Mouse (Mus musculus): ENCODE measurements around the gene Rbbp7. TPM values are rescaled to one million over a fixed set of nuclear protein-coding genes. Genes with fewer than 3 reads are reported as not detected.

Rbbp7 gene
- polyA plus RNA-seq (2014; fragmentation: Illumina TruSeq; extraction: RNeasy Lipid Tissue Mini Kit (QIAGEN cat#74804); ENCODE audit: low read depth, low replicate concordance), result 153 TPM

DNA sequence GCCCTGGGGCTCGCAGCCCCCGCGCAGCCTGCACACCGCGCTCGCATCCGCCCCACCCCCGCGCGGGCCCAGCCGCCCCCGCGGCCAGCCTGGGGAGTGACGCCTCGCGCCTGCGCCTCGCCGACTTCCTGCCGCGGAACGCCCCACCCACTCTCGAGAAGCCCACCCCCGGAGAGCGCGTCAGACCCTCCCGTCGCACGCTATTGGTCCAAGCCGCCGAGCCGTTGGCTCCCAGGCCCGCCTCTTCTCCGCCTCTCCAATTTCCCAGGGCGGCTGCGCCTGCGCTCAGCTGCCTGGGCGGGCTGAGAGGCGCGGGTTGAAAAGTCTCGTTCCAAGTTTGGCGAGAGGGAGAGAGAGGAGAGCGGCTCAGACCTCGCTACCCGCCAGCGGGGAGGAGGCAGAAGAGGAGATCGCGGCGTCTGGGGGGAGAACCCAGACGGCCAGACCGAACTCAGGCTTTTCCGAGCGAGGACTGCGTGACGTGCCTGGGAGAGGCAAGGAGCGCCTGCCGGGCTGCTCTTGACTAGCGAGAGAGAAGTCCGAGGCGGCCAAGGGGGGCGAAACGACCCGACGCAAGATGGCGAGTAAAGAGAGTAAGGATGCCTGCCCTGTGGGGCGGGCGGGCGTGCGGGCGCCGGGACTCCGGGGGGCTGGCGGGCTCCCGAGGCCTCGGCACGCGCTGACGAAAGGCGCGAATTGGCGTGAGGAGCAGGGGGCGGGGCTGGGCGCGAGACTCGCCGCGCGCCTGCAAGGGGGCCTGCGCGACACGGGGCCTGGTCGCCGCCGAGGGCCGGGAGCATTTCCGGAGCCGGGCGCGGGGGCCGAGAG lies at the start of gene Rbbp7:
TSS of gene Rbbp7 (plus strand) at position 288 of the 828 bp plus-strand sequence.

Other genes starting within 250 kb of the Rbbp7 start
- 0.73 TPM for gene Reps2, start 116.8 kb upstream of the Rbbp7 start, polyA plus RNA-seq (2014; fragmentation: Illumina TruSeq; extraction: RNeasy Lipid Tissue Mini Kit (QIAGEN cat#74804); ENCODE audit: low read depth, low replicate concordance)
- gene Txlng, start 69.1 kb downstream of the Rbbp7 start, polyA plus RNA-seq (2014; fragmentation: Illumina TruSeq; extraction: RNeasy Lipid Tissue Mini Kit (QIAGEN cat#74804); ENCODE audit: low read depth, low replicate concordance), result 9.5 TPM
- 37.1 TPM for gene Syap1, start 128.0 kb downstream of the Rbbp7 start, polyA plus RNA-seq (2014; fragmentation: Illumina TruSeq; extraction: RNeasy Lipid Tissue Mini Kit (QIAGEN cat#74804); ENCODE audit: low read depth, low replicate concordance)
- gene Ctps2, start 140.8 kb downstream of the Rbbp7 start, polyA plus RNA-seq (2014; fragmentation: Illumina TruSeq; extraction: RNeasy Lipid Tissue Mini Kit (QIAGEN cat#74804); ENCODE audit: low read depth, low replicate concordance), result 18.7 TPM
- not detected for gene S100g, start 204.2 kb downstream of the Rbbp7 start, polyA plus RNA-seq (2014; fragmentation: Illumina TruSeq; extraction: RNeasy Lipid Tissue Mini Kit (QIAGEN cat#74804); ENCODE audit: low read depth, low replicate concordance)